17 mouse cellular contexts compared by ENCODE assay signal in genomic region chr3:51366926-51367325, GRCm38 (mm10). TPM values are rescaled to one million over a fixed set of nuclear protein-coding genes. Genes with fewer than 3 reads are reported as not detected.
"Had no signal": no experiment of that assay in that cellular context is flagged by ENCODE, and none has a peak within 500 bp of the region (broad histone marks: within the 10 kb centered on the region; RNA-seq: fewer than 3 reads in every experiment).

No protein-coding gene starts in this region.

- DNase-seq: kidney, adult 2 months; kidney, postnatal 25 days; layer of hippocampus, adult 9-11 months; layer of hippocampus, postnatal 36 days; lung, embryonic 14.5 days; lung, postnatal 10 days; right cerebral cortex, adult 18-20 months; thymus, adult 2 months; thymus, postnatal 25 days had no signal

- H3K27ac ChIP-seq: intestine, embryonic 15.5 days; kidney, embryonic 15.5 days; limb, embryonic 15.5 days; macrophage; midbrain, embryonic 13.5 days; neural tube, embryonic 15.5 days had no signal

- H3K9ac ChIP-seq: intestine, embryonic 15.5 days; kidney, embryonic 15.5 days; limb, embryonic 15.5 days; lung, embryonic 14.5 days; midbrain, embryonic 13.5 days; neural tube, embryonic 15.5 days had no signal

- H3K4me2 ChIP-seq: intestine, embryonic 15.5 days; kidney, embryonic 15.5 days; limb, embryonic 15.5 days; lung, embryonic 14.5 days; midbrain, embryonic 13.5 days; neural tube, embryonic 15.5 days had no signal

- H3K9me3 ChIP-seq: intestine, embryonic 15.5 days; kidney, embryonic 15.5 days; limb, embryonic 15.5 days; midbrain, embryonic 13.5 days; neural tube, embryonic 15.5 days had no signal

- ATAC-seq: intestine, embryonic 15.5 days; midbrain, embryonic 13.5 days had no signal

- H3K36me3 ChIP-seq: intestine, embryonic 15.5 days; kidney, embryonic 15.5 days; limb, embryonic 15.5 days; midbrain, embryonic 13.5 days; neural tube, embryonic 15.5 days had no signal

- H3K4me3 ChIP-seq: intestine, embryonic 15.5 days; kidney, embryonic 15.5 days; limb, embryonic 15.5 days; midbrain, embryonic 13.5 days; neural tube, embryonic 15.5 days had no signal

- H3K27me3 ChIP-seq: intestine, embryonic 15.5 days had no signal

RNA-seq across cellular contexts. Expression of gene Mgarp, which starts 29.6 kb away (rescaled TPM):
- total RNA-seq: layer of hippocampus, adult 18-20 months; layer of hippocampus, postnatal 36 days; left cerebral cortex, postnatal 25 days had no signal
- polyA plus RNA-seq: kidney, adult 2 months; macrophage had no signal
